Mouse (Mus musculus) cortical plate, adult 2 months (tissue): ENCODE results near the gene Atat1.
"Not testable (repeated sequence)": the region's sequence is repeated elsewhere in the genome, so short reads cannot be mapped to it uniquely, and the experiment has no call there.

Experiments
- CTCF ChIP-seq: fragments of 200-500 bp; IDR thresholded peaks from 2 replicates; pipeline ENCODE4 v1.5.1; 2011; ENCODE audit warnings: mild to moderate bottlenecking, control low read depth, low read length; ENCODE audit not compliant: insufficient read depth; ENCODE audit errors: extremely low read depth
- POLR2A ChIP-seq: fragments of 200-500 bp; IDR thresholded peaks from 2 replicates; pipeline ENCODE4 v1.6.1; 2011; ENCODE audit warnings: mild to moderate bottlenecking, low read length, control low read depth; ENCODE audit not compliant: insufficient read depth; ENCODE audit errors: extremely low read depth

DNA sequence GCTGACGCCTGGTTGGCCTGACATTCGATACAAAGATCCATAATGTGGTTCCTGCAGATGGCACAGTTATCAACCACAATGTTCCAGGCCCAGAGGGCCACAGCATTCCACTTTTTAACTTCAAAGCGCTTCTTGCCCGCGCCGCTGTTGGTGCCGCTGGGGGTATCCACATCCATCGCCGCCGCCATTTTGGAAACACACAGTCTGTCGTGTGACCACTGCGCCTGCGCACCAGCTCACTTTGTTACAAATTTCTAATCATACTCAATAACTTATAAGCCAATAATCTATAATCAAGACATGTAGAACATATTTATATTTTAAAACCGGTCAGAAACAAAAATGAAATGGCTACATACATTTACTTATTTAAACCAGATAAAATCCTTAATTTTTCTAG is 25.9 kb upstream of the Atat1 start:
- not testable (repeated sequence) for TF ChIP-seq CTCF, POLR2A
